Mouse (Mus musculus): ENCODE data around the gene Cox15.

Gene Cox15

GRCm38 (mm10) chr19:43752489-43753225, at the start of gene Cox15, which contains the start of gene Cutc:
TSS of gene Cox15 (minus strand) at chr19:43753000.
TSS of gene Cutc (plus strand) at chr19:43752996.
- DNase-seq (ENCODE audit: low read depth, low spot score), result peak; percentile 93

- no peak for DNase-seq (ENCODE audit: low read depth, low spot score)
Measured at GRCm38 (mm10) chr19:43801427-43802051, 48.7 kb upstream of the Cox15 start.

GRCm38 (mm10) chr19:43797216-43797615, 44.4 kb upstream of the Cox15 start:
- DNase-seq (ENCODE audit: low read depth, low spot score), result no peak

- no peak for DNase-seq (ENCODE audit: low read depth, low spot score)
Measured at GRCm38 (mm10) chr19:43795511-43795910, 42.7 kb upstream of the Cox15 start.

GRCm38 (mm10) chr19:43793951-43794350, 41.2 kb upstream of the Cox15 start:
- no peak for DNase-seq (ENCODE audit: low read depth, low spot score)

- DNase-seq (ENCODE audit: low read depth, low spot score), result no peak
Measured at GRCm38 (mm10) chr19:43792537-43792936, 39.7 kb upstream of the Cox15 start.

GRCm38 (mm10) chr19:43789817-43790216, 37.0 kb upstream of the Cox15 start:
- DNase-seq (ENCODE audit: low read depth, low spot score), result no peak

- no peak for DNase-seq (ENCODE audit: low read depth, low spot score)
Measured at GRCm38 (mm10) chr19:43786249-43787026, 33.6 kb upstream of the Cox15 start.

GRCm38 (mm10) chr19:43784761-43785160, 32.0 kb upstream of the Cox15 start:
- DNase-seq (ENCODE audit: low read depth, low spot score), result no peak

GRCm38 (mm10) chr19:43781980-43782379, 29.2 kb upstream of the Cox15 start, which contains the start of gene Abcc2:
TSS of gene Abcc2 (plus strand) at chr19:43782192.
- no peak for DNase-seq (ENCODE audit: low read depth, low spot score)

GRCm38 (mm10) chr19:43780391-43780790, 27.6 kb upstream of the Cox15 start:
- DNase-seq (ENCODE audit: low read depth, low spot score), result no peak

GRCm38 (mm10) chr19:43777308-43777707, 24.5 kb upstream of the Cox15 start:
- DNase-seq (ENCODE audit: low read depth, low spot score), result no peak

- no peak for DNase-seq (ENCODE audit: low read depth, low spot score)
Measured at GRCm38 (mm10) chr19:43776561-43776960, 23.8 kb upstream of the Cox15 start.

- DNase-seq (ENCODE audit: low read depth, low spot score), result no peak
Measured at GRCm38 (mm10) chr19:43775433-43775832, 22.6 kb upstream of the Cox15 start.

- DNase-seq (ENCODE audit: low read depth, low spot score), result no peak
Measured at GRCm38 (mm10) chr19:43772311-43772710, 19.5 kb upstream of the Cox15 start.

- DNase-seq (ENCODE audit: low read depth, low spot score), result no peak
Measured at GRCm38 (mm10) chr19:43771499-43771969, 18.7 kb upstream of the Cox15 start.

GRCm38 (mm10) chr19:43770584-43770983, 17.8 kb upstream of the Cox15 start:
- no peak for DNase-seq (ENCODE audit: low read depth, low spot score)

GRCm38 (mm10) chr19:43769366-43769960, 16.7 kb upstream of the Cox15 start:
- no peak for DNase-seq (ENCODE audit: low read depth, low spot score)

GRCm38 (mm10) chr19:43767549-43768322, 14.9 kb upstream of the Cox15 start:
- no peak for DNase-seq (ENCODE audit: low read depth, low spot score)

- no peak for DNase-seq (ENCODE audit: low read depth, low spot score)
Measured at GRCm38 (mm10) chr19:43766451-43766850, 13.7 kb upstream of the Cox15 start.

- DNase-seq (ENCODE audit: low read depth, low spot score), result no peak
Measured at GRCm38 (mm10) chr19:43762410-43762809, 9.6 kb upstream of the Cox15 start.

Measured in c-Kit-negative CD71-positive TER-119-positive erythroid progenitor cells, embryonic 14.5 days (primary cell).